Mouse (Mus musculus) layer of hippocampus, postnatal 14 days (tissue): ENCODE measurements at regions not wholly inside any gene's neighbourhood (a gene's known extent, or its start where the extent isn't known, plus 50 kb on each side); places are given as distances from the start of the nearest gene placed in this dataset.

Experiments
- DNase-seq, 2 experiments: peaks; one replicate each; pipeline ENCODE4 v3.0.0; 2021 to 2022; ENCODE audit warnings: low spot score in 2 of 2, mixed read lengths in 1 of 2

- no peak for DNase-seq
Measured at GRCm38 (mm10) chr4:81178047-81178781, 264.4 kb downstream of the Mpdz start.

DNA sequence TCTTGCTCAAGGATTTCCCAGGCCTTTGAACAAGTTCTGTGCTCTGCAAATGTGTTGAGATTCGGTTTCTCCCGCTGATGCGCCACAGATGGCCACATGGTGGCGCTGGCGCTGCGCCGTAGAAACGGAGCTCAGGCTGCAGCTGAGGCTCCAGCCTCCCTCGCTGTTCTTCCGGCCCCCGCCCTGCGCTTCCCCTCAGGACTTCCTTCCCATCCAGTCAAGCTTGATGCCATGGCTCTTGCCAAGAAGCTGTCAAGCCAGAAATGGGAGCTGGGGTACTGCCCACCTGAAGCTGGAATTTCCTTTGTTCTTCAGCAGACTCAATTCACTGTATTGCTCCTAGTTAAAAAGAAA lies 263.9 kb downstream of the Mpdz start:
- DNase-seq: peak; percentile 92

GRCm38 (mm10) chr4:81216123-81216522 lies 226.5 kb downstream of the Mpdz start:
- DNase-seq: no peak

DNA sequence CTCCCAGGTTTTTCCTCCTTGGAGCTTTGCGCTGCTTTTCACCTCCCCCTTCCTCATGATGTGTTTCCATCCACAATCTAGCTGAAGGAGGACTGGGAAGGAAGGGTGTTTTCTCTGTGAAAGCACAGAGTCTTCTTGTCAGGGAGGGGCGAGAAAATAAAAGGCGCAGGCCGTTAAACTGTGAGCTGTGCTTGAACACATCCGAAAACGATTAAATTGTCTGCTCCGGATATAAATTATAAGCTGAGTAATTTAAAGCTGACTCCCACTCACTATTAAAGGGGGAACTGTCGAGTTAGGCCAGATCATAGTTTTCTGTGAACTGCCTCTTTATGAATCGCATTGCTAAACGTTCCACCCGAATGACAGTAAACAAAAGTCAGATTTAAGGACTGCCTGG lies 224.6 kb downstream of the Mpdz start:
- DNase-seq: no peak

- DNase-seq: no peak
Measured at GRCm38 (mm10) chr4:81222034-81222433, 220.6 kb downstream of the Mpdz start.

DNA sequence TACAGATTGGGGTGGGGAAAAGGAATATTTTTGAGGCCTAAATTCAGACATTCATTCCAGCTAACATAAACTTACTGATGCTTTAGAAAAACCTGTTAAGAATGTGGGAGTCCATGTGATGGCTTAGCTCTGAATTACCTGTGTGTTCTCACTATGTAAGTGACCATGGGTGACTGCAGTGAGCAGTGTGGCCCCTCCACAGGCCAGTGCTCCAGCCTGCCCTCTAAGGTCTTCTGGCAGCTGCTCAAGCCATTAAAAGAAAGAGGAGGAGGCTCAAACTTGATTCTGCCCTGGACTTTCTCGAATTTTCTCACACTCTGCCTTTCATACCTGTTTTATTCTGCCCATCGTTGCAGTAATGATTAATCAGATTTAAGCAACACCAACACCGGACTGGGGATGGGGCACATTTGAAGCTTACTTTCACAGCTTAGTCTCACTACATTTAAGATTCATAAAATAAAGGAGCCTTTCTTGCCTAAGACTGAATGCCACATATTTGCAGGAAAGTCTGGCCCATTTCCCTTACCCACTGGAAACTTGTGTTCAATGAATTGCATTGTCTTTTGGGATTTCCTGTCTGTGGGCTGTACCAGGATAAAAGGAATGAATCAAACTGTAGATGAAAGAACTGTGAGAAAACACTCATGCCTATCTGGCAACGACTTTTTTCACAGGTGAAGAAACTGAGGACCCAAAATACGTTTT lies 220.0 kb downstream of the Mpdz start:
- no peak for DNase-seq
